Mouse (Mus musculus): Measurements from ENCODE around the gene Gm28053.

- TF ChIP-seq CTCF (IDR thresholded peaks at IDR 0.05; ENCODE audit: low read depth, low read length), result no peak
- TF ChIP-seq POLR2A (IDR thresholded peaks at IDR 0.05; ENCODE audit: extremely low read depth, insufficient read depth, low read length), result no peak
These were observed 66.0 kb downstream of the Gm28053 start for GRCm38 (mm10) chr6:48784406-48784805.
